Mouse (Mus musculus) left cerebral cortex, postnatal 36 days (tissue): ENCODE data around the gene Med12l. TPM values are rescaled to one million over a fixed set of nuclear protein-coding genes. Genes with fewer than 3 reads are reported as not detected.

ENCODE experiments used
- DNase-seq, 2 experiments: peaks; one replicate each; pipeline ENCODE4 v3.0.0; 2021 to 2022; ENCODE audit warnings: low spot score in 2 of 2, mixed read lengths in 1 of 2
- intact Hi-C: fragments of 180-260 bp; cut with DNase I; formaldehyde crosslinking; loops from one replicate; pipeline ENCODE4 v1.15.1; 2025
- total RNA-seq, 2 experiments: library from RNA; stranded (reverse); gene quantifications; 2 replicates each; pipeline ENCODE4 v1.2.3; 2021

The Med12l gene
- total RNA-seq, result 10 to 100 TPM; 42.0 to 42.8 TPM

DNA sequence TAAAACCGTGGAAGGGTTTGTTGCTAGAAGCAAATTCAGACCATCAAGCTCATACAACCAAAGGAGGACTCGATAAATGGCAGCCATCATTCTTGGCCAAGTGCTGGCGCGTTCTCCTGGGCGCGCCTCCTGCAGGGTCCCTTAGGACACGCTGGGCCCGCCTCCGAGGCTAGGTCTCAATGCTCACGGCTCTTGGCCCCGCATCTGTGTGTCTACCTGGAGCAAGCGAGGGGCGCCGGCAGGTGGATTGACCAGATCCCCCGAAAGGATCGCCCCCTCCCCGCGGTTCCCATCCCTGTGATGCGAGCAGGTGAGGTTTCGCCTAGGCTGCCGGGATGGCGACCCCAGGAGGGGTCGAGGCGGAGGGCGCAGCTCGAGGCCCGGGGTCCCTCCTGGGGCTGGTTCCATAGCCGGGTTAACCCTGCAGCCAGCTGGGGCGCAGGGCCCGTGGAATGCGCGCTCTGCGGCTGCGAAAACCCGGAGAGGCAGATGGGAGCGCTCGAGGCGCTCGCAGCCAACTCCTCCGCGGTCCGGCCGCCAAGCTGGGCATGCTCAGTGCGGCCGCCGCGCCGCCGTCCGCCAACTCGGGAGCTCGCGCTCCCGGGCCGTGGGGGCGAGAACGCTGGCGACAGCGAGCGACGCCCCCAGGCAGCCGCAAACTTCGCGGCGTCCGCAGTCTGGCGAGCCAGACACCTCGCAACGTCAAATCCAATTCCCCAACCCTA is at the start of gene Med12l:
Gene Med12l (plus strand): TSS at position 555 of the 725 bp plus-strand sequence.
- DNase-seq, result peak; percentile 88 to 93
- intact Hi-C loops, result loop anchor here (5.0 to 10.0 kb wide), 3 partner anchors 49 to 1161 kb away; partner anchors contain the start of gene Pfn2

DNA sequence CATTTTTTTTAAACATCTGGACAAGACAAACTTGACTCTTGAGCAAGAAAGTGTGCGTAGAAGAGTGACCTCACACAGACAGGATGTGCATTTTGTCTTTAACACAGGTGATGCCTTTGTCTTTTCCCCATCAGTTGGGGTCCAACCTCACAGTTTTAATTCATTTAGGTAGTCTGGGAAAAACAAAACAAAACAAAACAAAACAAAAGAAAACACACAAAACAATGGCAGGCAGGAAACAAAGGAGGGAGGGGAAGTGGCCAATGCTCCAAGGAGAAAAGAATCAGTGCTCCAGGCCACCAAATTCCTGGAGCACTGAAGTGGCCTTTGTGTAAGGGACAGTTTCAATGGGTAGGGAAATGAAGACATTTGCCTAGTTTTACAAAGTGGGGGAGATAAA is 44.5 kb upstream of the Med12l start:
- DNase-seq, result no peak
- intact Hi-C loops, result no loop called here

GRCm38 (mm10) chr3:58977413-58977812 is 28.2 kb upstream of the Med12l start:
- no peak for DNase-seq
- intact Hi-C loops, result no loop called here

DNA sequence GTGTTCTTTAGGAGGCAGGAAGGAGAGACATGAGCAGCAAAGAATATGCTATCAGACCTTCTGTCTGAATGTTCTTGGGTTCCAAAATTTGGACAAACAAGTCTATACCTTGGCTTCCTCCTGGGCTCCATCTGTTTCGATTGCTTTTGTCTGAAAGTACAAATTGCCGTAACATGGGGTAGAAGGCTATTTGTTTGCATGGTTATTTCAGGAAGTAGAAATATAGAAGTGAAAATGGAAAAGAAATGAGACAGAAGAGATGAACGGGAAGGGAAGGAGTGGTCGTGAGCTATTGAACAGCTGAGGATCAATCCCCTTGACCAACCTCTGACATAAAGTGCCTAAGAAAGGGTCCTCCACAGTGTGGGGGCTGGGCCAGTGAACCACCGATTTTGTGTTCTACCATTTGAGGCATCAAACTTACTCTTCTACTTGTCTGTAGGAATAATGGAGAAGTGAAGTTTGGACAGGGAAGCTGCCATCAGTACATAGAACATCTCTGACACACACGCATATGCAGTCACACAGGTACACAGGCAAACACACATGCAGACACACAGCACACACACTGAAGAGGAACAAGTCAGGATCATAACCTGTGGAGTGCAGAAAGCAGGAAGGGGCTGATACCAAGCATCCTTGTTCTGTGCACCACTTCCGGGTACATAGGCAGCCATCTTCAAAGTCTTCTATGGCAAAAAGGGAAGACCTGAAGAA is 27.6 kb upstream of the Med12l start:
- DNase-seq, result no peak
- intact Hi-C loops, result no loop called here

DNA sequence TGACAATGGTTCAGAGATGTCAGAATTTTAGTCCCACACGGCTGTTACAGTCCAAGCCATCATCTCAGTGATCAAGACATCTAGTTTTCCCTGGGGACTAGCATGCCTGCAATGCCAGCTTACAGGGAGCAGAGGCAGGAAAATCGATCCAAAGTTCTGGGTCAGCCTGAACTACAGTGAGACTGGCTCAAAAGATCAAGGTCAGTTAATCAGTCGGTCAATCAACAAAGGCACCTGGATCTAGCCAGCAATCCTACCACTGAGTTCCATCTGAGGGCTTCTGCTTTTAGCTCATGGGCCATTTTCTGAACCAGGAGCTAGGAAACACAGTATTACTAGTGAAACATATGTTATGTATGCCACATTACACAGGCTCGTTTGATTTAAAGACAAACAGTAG is 25.0 kb upstream of the Med12l start:
- DNase-seq, result no peak

GRCm38 (mm10) chr3:58982896-58983837 is 22.5 kb upstream of the Med12l start:
- intact Hi-C loops, result loop anchor here (1.0 kb wide), 1 partner anchor 76 kb away; no protein-coding TSS in a partner anchor
- DNase-seq, result peak; percentile 17 to 40

More for the DNA sequence above, 25.0 kb upstream of the Med12l start:
- intact Hi-C loops, result no loop called here

DNA sequence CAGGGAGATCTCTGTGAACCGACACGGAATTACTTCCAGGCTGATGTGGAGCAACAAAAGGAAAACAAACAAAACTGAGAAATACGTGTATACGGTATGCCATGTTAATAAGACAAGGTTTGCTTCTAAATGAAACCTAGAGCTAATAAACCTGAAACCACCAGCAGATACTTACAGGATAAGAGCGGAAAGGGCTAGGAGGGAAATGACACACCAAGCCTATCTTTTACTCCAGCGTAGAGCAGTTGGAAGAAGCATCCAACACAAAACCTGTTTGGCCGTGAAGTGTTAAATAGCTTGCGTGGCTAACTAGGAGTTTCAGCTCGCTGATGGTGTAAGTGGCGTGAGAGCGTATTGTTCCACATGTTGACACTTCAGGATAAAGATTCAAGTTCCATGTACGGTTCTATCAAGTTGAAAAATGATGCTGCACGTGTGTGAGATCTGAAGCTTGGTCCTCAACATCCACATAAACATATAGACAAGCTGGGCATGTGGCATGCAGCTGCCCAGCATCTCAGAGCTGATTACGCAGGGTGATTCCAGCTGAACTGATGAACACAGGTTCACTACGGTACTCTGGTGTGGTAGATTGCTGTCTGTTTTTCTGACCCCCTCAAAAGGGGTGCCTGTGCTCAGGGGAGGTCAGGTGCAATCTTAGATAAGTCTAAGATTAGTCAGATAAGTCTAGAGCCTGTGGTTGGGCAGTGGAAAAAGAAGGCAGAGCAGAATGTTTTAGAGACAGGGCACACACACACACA is 21.6 kb upstream of the Med12l start:
- intact Hi-C loops, result no loop called here
- DNase-seq, result no peak

DNA sequence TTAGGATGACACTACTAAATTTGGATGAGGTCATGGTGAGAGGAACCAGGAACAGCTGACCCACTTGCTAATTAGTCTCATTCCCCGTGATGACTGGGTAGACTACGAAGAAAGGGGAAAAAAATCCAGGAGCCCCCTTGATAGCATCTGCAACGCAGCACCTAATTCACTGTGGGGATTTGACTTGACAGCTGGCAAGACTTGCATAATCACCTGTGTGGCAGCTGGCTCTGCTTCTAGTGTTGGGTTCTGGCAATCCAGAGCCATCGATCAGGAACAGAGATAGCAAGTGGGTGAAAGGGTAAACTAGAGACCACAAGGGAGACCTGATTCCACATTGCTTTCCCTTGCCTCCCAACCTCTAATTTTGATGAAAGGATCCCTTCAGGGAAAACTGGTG is 19.8 kb upstream of the Med12l start:
- DNase-seq, result no peak

DNA sequence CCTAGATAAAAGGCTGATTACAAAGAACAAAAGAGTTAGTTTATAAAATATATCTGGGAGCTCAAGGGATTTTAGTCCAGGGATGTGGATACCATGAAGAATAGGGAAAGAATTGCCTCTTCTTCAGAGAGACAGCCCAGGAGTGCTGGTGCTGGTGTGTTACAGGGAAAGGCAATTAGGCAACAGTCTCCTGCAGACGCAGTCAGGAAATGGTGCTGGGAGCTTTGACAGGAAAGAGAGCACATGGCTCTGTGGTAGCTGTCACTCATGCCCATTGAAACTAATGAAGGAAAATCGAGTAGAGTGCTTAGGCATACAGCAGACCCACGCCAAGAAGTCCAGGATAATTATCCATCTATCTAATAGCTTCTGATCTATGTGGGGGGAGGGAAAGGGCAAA is 16.3 kb upstream of the Med12l start:
- DNase-seq, result no peak
- intact Hi-C loops, result no loop called here

More for the DNA sequence above, 19.8 kb upstream of the Med12l start:
- intact Hi-C loops, result no loop called here

DNA sequence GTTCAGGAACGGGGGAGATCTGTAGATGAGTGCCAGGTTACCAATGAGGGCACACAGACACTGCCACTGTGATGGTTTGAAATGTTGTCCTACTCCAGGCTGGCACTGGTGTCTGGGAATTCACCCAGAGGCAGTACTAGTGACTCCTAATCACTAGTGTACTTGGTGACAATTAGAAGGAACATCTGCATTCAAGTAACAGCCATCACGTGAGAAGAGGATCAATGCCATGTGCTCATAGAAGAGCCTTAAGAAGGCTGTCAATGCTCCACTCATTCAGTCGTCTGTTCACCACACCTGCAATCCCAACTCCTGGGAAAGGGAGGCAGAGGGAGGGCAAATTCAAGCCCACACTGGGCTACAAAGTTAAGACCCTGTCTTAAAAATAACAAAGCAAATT is 15.1 kb upstream of the Med12l start:
- intact Hi-C loops, result no loop called here
- no peak for DNase-seq

- intact Hi-C loops, result no loop called here
- DNase-seq, result no peak
Observed at GRCm38 (mm10) chr3:58992122-58992521, 13.5 kb upstream of the Med12l start.

DNA sequence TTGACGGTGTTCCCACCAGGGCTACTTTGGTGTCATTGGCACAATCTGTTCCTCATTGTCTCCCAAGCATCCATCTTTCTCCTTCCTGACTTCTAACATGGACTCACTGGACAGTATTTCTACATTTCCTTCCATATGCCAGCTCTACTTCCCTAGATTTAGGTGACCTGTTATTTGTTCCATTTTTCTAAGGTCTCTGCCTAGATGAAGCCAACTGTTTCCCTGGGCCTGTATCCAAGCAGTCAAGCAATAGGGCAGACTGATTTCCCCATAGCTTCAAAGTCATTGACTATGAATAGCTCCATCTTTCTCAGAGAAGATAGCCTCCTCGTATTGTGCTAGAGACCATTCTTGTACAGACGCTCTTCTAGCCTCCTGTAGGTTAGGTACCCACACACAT is 12.0 kb upstream of the Med12l start:
- no peak for DNase-seq
- intact Hi-C loops, result no loop called here

GRCm38 (mm10) chr3:59003756-59004155 is 1.9 kb upstream of the Med12l start:
- intact Hi-C loops, result loop anchor here (10.0 kb wide), 2 partner anchors 51 to 1159 kb away; partner anchors contain the start of gene Pfn2
- DNase-seq, result no peak

- intact Hi-C loops, result loop anchor here (5.0 to 10.0 kb wide), 3 partner anchors 49 to 1161 kb away; partner anchors contain the start of gene Pfn2
- DNase-seq, result peak in 1 of 2 experiments; percentile 55
Observed at GRCm38 (mm10) chr3:59005996-59006730, 538 bp downstream of the Med12l start.

DNA sequence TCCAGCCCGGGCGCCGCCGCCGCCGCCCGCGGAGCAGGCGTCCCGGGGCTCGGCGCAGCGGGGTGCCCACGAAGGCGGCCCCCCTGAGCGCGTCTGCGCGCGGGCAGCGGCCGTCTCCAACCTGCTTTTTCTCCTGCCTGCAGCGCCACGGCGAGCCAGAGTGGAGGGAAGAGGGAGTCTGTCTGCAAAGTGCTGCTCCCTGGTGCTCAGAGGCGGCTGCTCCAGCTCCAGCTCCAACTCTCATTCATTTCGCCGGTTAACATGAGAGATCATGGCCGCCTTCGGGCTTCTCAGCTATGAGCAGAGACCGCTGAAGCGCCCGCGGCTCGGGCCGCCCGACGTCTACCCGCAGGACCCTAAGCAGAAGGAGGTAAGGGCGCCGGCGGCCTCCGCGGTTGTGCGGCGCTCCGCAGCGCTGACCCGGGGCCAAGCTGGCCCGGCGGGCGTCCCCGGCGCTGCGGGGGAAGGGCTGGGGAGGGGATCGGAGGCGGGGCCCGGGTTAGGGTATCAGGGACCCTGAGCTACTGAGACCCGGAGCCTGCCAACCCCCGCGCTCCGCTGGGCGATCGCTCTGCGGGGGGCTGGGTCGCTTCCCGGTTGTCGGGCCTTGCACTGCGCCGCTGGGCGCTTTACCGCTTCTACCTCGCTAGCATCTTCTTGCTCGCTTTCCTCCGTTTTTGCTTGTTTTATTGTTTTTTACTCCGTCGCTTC is 1.3 kb downstream of the Med12l start:
- intact Hi-C loops, result loop anchor here (5.0 to 10.0 kb wide), 3 partner anchors 48 to 1162 kb away; partner anchors contain the start of gene Pfn2
- DNase-seq, result peak; percentile 84 to 89

GRCm38 (mm10) chr3:59010276-59010675 is 4.7 kb downstream of the Med12l start:
- DNase-seq, result no peak
- intact Hi-C loops, result no loop called here

- DNase-seq, result no peak
- intact Hi-C loops, result no loop called here
Observed at GRCm38 (mm10) chr3:59015698-59016412, 10.2 kb downstream of the Med12l start.
